Mouse (Mus musculus) forebrain, embryonic 14.5 days (tissue): Measurements from ENCODE around the gene Tbc1d8. TPM values are rescaled to one million over a fixed set of nuclear protein-coding genes. Genes with fewer than 3 reads are reported as not detected.

Experiments used
- polyA plus RNA-seq: library from polyadenylated mRNA; unstranded; fragments of >200 nt; fragmentation: Nextera tagmentation; extraction: Ambion mirVana; gene quantifications from 2 replicates; pipeline ENCODE4 v1.2.1, GENCODE M21; 2014

Tbc1d8 gene
- polyA plus RNA-seq, 1 experiment from 2014 or later, result 4.7 TPM

Other genes with a start within 250 kb of the Tbc1d8 start
- gene Rpl31, start 110.9 kb downstream of the Tbc1d8 start, polyA plus RNA-seq, result 341 and 533 TPM in 2 replicates
- gene Cnot11, start 56.2 kb upstream of the Tbc1d8 start, polyA plus RNA-seq, result 19.7 and 19.8 TPM in 2 replicates
- gene Rnf149, start 98.7 kb upstream of the Tbc1d8 start, polyA plus RNA-seq, result 12.2 and 16.7 TPM in 2 replicates
- gene Creg2, start 172.7 kb upstream of the Tbc1d8 start, polyA plus RNA-seq, result 0.65 and 0.80 TPM in 2 replicates
- gene Rfx8, start 242.2 kb upstream of the Tbc1d8 start, polyA plus RNA-seq, result 0.19 and 0.32 TPM in 2 replicates